Mouse (Mus musculus) urinary bladder, adult 18-20 months (tissue): Measurements from ENCODE around the gene Fam205a3.
"Not testable (repeated sequence)": the region's sequence is repeated elsewhere in the genome, so short reads cannot be mapped to it uniquely, and the experiment has no call there.

ENCODE experiments used
- DNase-seq, 2 experiments: peaks; one replicate each; pipeline ENCODE4 v3.0.0; 2022; ENCODE audit warnings: low spot score in 2 of 2, mixed read lengths in 2 of 2

The Fam205a3 gene

DNA sequence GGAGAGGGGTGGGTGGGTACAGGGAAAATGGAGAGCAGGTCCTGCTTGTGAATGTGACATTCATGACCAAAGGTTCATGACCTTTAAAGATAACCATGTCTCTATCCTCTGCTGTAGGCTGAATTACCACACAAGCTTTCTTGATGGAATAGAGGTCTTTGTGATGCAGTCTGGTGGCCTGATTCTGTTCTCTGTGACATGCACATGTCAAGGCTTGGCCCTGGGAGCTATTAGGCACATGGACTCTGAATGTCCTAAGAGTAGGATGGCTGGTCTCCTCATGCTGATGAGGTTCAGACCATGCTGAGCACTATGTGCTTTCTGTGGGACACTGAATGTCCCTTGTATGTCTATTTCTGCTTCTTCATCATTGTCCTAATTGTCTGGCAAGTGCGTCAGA lies at the start of gene Fam205a3:
Fam205a3 (plus strand) TSS at position 301 of the 400 bp plus-strand sequence.
- DNase-seq, result not testable (repeated sequence)

DNA sequence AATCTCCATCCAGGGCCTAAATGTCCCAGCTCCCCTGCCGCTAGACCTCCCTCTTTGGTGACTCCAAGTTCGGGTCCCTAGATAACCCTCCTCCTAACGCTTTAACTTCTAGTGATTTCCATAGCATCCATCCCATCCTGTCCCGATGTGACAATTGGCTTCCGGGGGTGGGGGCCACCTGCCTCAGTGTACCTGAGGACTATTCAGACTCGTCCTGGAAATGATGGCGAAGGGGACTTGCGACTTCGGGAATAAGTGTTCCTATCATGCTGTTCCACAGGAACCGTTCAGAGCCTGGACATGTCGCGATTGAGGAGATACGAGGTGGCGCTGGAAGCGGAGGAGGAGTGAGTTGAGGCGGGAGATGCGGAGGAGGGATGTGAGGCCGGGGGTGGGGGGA lies 24.2 kb upstream of the Fam205a3 start, which contains the start of gene Gm21953:
Gm21953 (plus strand) TSS at position 301 of the 400 bp plus-strand sequence.
- not testable (repeated sequence) for DNase-seq
